Mouse (Mus musculus) thymus, adult 18-20 months (tissue): ENCODE data around the gene Acox2.

ENCODE experiments used
- DNase-seq, 2 experiments: peaks; one replicate each; pipeline ENCODE4 v3.0.0; 2022; ENCODE audit warnings: mixed read lengths in 2 of 2

Acox2 gene

DNA sequence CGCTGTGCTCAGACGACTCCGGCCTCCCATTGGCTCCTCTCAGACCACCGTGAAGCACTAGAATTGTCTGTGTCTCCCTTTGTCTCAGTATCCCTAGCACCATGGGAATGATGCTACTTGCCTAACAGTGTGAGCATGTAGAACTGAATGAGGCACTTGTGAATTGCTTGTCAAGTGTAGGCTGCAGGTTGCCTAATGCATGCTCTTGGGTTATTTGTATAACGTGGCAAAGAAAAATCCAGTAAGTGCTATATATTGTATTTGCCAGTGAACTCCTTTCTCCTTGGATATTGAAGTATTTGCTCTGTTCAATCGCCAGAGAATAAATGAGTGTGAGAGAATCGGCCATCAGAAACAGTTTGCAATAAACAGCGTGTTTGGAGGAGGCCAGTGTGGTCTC, 12.3 kb downstream of the Acox2 start:
- no peak for DNase-seq

DNA sequence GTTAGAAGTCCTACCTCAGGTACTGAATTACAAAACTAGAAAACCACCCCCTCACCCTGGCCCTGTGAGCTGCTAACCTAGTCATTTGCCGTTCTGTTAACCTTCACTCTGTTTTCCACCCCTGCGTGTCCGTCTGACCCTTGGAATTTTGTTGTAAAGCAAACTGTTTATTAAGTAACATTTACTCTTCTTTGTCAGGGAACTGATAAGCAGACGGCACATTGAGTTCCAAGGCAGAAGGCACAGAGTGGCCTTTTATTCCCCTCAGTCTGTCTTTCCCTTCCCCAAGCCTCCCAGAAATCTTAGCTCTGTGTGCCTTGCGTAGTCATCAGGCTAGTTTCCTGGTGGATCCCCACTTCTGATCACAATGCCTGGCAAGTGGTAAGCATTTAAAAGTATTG, 14.9 kb downstream of the Acox2 start:
- DNase-seq = no peak

DNA sequence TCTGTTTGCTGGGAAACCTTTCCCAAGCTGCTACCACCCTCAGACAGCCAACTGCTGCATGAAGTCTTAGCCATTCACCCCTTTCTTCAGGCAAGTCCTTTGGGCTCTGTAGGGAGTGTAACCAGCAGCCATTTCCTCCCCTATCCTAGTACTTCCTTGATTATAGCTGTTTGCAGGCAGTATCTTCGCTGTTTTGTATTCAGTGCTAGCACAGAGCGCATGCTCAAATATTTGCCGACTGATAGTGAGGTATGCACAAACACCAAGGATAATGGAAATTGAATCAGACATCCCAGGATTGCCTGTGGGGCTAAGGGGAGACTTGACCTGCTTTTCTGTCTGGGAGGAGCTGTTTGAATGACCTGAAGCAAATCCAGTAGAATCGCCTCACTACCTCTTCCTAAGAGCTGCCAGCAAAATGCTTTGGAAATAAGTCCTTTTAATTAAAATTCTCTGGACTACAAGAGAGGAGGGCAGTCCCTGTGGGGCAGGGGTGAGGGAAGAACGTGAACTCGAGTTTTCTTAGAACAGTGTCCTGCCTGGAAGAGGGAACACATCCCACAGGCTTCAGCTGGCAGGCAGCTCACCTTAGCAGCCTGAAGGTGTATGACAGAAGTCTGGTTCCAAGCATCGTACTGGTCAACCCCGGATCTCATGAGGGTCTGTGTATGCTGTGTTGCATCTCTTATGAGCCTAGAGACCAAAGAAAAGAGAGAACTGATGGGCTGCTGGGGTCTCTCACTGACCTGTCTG, 15.8 kb downstream of the Acox2 start:
- DNase-seq = no peak

DNA sequence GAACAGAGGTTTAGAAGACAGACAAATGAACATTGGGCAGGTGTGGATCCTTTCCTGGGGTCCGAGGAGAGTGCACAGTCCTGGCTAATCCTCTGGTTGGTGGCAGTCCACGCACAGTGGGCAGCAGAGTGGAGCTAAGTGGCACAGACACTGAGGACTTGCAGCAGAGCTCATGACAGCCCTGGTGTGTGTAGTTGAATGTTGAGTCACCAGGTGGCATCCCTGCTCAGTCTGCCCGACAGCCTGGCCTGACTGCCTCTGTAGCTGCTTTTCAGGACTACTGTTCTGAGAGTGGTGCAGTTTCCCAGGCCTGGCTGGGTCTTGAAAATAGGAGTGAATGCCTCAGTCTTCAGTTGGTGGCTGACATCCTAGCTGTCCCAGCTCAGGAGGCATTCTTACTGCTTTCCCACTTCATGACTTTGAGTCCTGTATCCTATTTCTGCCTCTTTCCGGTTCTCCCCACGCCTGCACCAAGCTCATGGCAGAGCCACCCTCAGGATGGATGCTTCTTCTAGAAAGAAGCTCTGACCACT, 16.7 kb downstream of the Acox2 start:
- no peak for DNase-seq

DNA sequence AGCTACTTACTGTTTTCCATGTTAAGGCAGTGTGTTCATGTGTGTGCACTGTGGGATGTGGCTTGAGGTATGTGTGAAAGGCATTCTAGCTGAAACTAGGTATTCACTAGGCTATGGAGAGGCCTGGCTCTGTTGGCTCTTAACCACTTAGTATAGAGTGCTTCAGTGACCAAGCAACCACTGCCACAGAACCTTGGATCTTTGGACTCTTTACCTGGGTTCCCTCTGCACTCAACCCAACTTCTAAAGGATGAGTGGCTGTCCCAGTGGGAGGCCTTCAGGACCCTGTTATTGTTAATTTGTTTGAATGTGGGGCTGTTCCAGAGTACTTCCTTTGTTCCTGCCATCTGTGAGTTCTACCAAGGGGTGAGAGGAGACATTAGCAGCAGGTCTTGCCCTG, 17.3 kb downstream of the Acox2 start:
- DNase-seq = no peak

DNA sequence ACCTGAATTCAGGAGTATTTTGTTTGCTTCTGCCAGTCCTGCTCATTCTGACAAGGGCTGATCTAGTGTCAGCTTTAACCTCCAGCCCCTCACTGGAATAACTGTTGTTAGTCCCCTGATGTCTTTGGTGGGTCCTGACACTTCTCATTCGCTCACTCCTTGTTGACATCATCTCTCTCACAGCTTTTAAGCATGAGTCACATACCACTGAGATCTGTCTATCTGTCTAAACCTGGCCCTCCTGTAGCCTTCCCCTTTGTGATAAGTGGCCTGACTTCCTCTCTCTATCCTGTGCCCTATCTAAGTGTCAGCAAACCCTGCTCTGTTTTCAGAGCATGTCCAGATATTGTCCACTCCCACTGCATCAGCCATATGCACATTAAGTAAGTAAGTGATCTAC, 25.9 kb downstream of the Acox2 start:
- no peak for DNase-seq

DNA sequence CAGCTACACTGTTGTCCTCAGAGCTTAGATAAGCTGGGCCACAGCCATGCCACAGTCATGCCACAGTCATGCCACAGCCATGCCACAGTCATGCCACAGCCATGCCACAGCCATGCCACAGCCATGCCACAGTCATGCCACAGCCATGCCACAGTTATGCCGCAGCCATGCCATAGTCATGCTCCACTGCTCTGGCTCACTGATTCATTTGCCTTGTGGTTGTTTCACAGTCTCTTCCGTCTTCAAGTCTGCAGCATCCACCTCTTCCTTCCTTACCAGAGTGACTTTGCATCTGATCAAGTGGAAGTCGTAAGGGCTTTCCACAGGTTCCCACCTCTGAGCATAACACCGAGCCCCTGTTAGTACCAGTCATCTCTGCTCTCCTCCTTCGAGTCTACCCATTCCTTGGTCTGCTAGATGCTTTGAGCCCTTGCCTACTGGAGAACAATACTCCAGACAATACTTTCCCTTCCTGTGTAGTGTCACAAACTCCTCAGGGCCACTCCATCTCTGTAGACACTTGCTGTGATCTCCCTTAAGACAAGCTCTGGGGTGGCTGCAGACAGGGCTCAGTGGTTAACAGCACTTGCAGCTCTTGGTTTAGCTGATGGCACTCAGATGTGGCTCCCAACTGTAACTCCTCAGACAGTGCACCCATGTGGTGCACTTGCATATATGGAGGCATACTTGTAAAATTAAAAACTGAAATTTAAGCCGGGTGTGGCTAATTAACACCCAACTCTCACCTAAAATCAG, 26.8 kb downstream of the Acox2 start:
- DNase-seq = no peak

DNA sequence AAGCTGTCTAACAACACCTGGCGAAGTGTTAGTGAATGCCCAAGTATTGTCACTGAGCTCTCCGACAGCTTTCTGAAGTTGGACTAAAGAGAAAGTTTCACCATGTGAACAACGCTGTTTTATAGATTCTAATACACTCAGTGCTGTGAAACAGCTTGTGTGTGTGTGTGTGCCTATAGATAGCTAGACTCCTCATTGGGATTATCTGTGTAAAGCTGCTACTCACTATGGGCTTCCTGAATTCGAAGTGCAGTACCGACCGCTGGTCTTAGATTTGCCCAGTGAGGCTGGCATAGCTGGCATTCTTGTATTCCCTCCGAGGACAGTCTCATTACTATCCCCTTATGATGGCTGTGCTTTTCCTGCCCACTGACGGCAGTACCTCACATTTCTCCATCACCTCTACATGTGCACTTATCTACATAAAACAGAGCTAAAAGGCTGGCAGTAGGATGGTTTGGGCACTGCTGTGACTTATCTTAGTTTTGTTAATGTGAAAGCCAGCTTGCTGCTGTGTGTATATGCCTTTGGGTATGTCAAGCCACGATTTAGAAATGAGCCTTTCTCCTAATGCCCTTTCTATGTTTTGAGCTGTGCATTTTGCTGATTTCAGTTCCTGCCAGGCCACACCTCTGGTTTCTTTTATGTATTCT, 29.7 kb downstream of the Acox2 start:
- no peak for DNase-seq

DNA sequence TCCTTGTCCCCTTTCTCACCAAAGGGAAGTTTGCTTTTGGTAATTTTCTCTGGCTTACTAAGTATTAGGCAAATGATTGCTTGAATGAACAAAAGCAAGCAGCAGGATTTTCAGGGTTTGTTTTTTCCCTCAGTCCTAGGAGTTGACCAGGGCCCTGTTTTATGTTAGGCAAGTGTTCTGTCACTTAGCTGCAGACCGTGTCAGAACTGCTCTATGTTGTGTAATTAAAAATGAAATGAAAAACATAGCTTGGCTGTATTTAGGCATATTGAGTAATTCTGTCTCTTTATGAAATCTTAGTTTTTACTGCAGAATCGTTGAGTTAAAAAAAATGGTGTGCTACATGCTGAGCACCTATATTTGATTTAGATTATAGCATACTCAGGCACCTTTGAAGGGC, 34.3 kb downstream of the Acox2 start:
- no peak for DNase-seq

DNA sequence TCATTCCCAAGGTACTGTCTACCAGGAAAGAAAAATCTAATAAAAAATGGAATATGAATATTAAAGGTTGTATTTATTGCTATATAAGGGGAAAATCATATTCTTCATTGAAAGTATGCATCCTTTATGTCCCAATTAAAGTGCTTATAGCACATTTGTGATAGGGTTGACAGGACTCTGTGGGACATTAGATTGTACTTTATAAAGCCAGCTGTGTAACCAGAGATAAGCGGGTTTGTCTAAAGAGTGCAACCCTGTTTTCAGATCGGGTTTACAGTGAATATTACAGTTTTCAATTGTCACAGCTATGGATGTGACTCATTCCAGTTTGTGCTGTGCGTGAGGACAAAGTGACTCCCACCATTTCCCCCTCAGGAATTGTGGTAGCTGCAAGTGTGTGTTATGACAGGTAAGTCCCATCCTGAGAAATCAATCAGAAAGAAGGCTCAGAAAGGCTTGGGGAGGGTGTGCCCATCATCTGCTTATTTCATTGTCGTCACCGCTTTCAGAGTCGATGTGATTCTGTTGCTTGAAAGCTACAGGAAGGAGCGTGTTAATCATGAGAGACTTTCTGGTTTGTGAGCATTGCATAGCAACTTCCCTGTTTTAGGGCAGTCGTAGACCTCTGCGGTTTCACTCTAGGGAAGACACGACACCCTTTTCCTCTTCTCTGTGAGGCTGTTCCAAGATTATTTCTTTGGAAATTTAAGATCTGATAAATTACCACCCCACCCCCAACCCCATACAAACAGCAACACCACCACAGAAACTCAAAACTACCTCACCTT, 35.5 kb downstream of the Acox2 start:
- no peak for DNase-seq

DNA sequence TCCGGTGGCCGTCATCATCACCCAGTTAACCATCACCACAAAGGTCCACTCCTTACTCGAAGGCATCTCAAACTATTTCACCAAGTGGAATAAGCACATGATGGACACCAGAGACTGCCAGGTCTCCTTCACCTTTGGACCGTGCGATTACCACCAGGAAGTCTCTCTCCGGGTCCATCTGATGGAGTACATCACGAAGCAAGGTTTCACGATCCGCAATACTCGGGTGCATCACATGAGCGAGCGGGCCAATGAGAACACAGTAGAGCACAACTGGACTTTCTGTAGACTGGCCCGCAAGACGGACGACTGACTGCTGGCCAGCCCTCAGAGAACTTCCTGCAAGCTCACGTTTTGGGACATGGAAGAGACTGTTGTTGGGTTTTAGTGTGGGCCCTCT, 36.6 kb downstream of the Acox2 start:
- no peak for DNase-seq

DNA sequence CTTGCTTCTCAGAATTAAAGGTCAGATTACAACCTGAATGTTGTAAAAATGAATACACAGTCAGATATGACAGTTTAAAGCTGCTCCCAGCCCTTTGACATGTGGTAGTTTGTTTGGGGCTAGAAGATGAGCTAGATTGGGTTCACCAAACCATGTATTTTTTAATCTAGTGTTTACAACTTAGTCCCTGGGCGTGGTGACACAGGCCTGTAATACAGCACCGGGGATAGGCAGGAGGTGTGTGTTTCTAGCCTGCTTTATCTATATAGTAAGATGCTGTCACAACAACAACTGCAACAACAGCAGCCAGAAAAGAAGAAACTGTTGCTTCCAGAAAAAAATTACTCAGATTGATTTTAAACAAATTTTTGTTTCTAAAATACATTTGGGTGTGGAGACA, 38.2 kb downstream of the Acox2 start:
- no peak for DNase-seq

DNA sequence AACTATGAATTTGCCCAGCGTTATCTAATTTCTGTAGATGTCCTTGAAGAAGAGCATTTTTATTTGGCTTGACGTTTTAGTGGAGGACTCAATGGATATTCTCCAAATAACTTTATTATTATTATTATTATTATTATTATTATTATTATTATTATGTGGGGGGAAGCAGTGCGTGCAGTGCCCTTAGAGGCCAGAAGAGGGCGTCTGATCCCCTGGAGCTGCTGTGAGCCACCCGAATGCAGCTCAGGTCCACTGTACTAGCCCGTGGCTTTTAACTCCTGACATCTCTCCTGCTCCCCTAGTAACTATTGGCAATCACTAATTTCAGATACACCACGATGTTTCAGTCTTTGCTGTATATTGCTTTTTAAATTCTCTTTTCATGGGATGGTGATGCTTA, 38.8 kb downstream of the Acox2 start:
- no peak for DNase-seq

DNA sequence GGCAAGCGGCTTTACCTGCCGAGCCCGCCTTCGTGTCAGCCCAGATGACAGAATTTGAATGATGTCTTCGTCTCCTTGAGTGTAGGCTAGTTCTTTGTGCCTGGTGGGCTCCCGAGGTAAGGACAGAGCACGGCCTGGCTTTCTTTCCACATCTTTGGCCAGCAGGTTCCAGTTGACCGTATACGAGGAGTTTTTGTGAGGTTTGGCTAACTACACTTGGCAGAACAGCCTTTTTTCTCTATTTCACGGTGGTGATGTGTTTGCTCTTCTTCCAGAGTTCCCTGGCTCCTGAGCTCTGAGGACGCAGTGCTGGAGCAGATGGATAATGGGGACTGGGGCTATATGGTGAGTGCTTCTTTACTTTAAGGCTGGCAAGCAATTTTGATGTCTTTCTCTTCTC, 39.3 kb downstream of the Acox2 start:
- no peak for DNase-seq

DNA sequence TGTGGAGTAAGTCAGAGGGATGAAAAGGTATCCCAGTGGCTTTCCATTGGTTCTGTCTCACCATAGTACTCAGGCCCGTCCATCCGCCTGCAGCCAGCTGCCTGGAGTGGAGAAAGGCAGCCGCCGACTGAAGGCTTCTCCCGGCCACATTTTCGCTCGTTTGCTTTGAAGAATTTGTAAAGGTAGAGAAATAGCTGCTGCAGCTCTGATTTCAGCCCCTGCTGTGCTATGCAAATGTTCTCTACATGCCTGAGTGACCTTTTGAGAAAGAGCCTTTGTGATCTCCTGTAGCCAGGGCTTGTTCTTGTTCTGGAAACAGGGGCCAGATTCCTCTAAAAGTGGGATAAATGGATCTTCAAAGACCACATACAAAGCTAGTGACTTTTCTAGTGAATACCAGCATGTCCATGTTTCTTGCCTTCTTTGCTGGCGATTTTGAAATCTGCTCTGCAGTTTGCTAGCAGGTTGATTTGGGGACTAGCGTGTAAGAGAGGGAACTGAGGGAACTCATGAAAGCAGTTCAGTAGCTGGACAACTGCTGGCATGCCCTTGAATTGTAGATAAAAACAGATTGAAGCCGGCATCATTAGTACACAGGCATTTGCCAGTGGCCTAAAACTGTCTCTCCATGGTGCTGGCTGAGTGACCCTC, 40.3 kb downstream of the Acox2 start:
- DNase-seq = no peak

DNA sequence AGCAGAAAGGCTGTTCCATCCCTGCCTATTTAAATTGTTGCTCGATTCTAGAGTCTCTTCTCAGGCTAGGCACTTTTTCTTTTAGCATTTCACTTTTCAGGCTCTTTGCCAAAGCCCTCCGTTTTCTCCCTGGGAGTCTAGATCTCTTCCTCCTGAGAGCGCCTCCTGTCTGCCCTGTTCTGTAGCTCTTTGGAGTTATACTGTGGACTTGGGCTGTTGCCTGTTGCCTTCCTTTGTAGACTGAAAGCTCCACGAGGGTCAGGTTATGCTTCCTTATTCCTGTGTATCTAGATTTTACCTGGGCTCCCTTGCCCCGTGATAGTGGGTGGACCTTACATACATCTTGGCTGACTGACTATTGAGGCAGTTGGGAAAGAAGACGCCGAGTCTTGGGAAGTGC, 40.9 kb downstream of the Acox2 start:
- DNase-seq = no peak

DNA sequence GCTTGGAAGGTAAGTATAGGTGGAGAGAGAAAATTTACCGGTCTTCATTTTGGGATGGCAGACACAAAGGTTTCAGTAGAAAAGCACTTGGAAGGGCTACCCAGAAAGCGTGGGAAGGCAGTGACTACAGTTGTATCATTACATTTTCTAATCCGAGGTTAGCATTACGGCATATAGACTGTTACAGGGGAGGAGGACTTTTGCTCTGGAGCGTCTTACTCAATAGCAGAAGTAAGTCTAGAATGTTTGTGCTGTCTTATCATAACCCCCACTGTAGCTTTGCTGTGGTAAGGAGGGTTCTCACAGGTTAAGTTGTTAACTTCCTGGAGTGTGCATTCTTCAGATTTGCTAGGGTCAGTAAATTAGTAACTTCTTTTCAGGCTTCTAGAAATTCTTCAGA, 43.1 kb downstream of the Acox2 start:
- DNase-seq = no peak

DNA sequence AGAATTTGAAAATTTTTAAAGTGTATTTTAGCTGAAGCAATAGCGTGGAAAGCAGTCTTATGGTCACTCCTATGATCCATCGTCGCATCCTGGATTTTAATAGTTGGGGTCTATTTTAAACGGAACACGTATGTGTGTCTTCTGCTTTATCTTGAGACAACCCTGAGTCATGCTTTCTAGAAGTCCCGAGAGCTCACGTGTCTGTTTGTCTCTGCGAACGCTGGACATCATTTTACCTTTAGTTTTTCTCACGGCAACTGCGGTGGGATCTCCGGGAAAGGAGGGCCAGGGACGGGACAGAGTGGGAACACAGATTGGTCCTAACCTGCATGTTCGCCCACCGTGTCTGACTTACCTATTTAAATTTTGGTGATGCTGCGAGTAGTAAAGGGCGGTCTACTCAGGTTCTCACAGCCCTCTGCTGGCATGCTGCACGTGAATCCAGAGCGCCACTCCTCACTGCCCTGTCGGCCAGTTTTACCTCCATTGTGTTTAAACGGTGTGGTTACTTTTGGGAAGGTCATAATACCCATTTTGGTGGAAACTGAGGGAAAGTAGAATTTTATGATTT, 43.9 kb downstream of the Acox2 start:
- DNase-seq = no peak

DNA sequence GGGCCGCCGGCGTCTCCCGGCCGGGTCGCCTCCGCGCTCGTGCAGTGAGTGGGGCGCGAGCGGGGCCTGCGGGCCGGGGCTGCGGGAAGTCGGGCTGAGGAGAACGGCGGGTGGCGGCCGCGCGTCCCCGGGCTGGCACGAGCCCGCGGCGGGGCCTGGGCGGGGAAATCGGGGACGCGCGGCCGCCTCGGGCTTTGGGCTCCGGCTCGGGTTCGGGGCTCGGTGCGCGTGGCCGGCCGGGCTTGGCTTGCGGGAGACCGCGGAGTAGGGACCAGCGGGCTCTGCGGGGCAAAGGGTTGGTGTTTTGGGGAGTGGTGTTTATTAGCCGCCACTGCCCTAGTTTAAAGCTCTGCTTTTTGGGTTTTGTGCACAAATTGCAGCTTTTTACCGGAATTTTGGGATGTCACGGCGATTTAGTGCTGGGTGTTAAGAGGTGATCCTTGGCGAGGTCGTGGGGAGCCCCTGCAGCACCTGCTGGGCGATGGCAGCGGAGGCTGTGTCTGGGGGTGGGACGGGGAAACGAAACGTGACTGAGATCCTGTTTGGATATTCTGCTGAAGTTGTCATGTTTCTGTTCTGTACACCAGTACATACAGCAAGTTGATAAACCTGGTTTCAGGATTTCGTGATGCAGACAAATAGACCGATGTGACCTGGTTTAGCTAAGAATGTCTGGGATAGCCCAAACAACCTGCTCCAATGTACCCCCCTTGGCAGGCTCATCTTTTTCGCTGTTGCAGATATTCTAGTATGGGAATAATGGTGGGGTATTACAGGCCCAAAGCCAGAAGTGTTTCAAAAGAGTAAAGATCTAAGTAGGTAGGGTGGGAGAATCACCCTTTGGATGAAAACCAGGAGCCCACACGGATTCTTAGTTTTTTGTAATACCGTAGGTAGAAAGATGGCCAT, 44.6 kb downstream of the Acox2 start:
- peak in 1 of 2 experiments; percentile 49 for DNase-seq

DNA sequence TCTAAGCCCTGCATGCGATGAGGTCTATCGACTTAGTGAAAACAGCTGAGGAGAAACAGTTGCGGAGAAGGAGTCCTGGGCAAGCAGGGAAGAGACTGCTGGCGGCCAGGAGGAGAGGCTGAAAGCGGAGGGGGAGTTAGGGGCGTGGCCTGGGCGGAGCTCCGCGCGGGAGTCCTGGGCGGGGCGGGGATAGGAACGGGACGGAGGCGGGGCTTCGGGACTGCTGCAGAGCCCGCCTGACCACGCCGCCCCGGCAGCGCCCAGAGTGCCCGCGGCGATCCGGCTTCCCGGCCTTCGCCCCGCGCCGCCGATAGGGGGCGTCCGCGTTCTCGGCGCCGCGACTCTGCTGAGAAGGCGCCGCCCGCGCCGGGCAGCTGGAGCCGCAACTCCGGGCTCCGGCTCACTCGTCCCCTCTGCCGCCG, 45.3 kb downstream of the Acox2 start, which contains the start of gene Kctd6:
Gene Kctd6 (plus strand): TSS at position 338 of the 422 bp plus-strand sequence.
- peak; percentile 93 to 97 for DNase-seq

DNA sequence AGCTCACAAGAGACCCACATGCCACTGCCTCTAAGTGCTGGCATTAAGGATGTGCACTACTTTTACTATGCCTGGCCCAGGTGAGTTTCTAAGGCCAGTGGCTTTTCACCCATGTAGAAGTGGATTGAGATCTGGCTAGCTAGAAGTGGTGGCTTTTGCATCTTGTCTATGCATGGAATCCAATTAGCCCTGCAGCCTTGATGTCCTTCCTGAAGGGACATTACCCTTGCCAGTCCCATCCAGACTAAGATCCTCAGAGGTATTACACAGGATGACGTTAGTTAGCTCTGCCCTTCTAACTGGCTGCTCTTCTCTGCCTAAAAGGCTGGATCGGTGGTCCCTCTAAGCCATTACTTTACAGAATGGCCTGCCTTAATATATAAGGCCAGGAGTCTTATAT, 46.2 kb downstream of the Acox2 start:
- no peak for DNase-seq
